Mouse (Mus musculus) retina, embryonic 14.5 days (tissue): ENCODE measurements at regions not wholly inside any gene's neighbourhood (a gene's known extent, or its start where the extent isn't known, plus 50 kb on each side); places are given as distances from the start of the nearest gene placed in this dataset.
"Not testable (repeated sequence)": the region's sequence is repeated elsewhere in the genome, so short reads cannot be mapped to it uniquely, and the experiment has no call there.

ENCODE experiments used
- DNase-seq: peaks from one replicate; pipeline ENCODE4 v3.0.0-alpha.2; 2015; ENCODE audit warnings: low spot score

DNA sequence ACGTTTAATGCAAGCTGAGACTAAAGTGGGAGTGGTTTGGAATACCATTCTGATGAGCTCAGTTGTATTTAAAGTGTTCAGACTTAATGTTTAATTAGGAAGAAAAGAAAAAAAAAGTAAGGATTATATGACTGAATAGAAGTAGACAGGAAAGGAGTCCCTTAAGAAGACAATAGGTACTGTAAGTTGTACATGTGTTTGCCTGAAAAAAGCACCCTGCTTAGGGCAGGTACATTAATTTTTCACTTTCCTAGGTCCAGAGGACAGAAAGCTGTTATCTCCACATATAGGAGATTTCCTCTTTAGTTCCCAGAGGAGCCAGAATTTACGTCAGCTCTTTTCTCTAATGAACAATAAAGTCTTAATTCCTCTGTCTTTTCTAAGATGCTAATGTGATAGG lies 58.5 kb downstream of the Olfr987 start:
- DNase-seq, result no peak

DNA sequence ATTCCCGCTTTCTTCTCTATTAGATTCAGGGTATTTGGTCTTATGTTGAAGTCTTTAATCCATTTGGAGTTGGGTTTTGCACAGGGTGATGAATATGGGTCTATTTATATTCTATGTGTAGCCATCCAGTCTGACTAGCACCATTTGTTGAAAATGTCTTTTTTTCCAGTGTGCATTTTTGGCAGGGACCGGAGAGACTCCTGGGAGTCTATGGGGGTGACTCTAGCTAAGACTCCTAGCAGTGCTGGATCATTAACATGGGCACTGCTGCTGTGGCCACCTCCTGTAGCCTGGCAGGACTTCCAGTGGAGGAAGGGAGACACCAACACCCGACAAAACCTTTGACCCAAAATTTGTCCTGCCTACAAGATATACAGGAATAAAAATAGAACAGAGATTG lies 61.0 kb downstream of the Olfr987 start:
- no peak for DNase-seq

DNA sequence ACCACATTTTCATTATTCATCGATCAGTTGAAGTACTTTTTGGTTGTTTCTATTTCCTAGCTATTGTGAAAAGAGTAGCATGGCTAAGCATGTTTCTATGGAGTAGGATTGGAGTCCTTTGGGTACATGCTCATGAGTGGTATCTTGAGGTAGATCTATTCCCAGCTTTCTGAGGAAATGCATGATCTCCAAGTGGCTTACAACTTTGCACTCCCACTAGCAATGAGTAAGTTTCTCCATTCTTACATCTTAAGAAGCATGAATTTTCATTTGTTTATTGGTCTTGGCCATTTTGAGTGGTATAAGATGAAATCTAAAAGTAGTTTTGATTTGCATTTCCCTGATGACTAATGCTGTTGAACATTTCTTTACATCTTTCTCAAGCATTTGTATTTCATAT lies 61.7 kb downstream of the Olfr987 start:
- DNase-seq, result no peak

DNA sequence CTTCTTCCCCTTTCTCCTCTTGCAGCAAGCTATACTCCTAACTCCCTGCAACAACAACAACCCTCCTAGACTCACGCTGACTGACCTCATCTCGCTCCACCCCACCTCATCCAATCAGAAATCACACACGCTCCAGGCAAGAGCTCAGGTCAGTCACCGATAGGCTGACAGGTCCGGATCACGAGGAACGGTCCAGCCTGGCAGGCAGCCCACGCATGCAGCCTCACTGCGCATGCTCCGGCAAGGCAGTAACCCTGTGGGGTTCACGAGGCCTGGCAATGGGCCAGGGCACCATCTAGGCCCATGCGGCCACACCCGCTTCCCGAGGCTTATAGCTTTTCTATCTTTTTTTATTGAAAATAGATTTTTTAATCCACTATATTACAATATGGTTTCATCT lies 69.8 kb upstream of the Lrrc55 start:
- DNase-seq, result not testable (repeated sequence)

DNA sequence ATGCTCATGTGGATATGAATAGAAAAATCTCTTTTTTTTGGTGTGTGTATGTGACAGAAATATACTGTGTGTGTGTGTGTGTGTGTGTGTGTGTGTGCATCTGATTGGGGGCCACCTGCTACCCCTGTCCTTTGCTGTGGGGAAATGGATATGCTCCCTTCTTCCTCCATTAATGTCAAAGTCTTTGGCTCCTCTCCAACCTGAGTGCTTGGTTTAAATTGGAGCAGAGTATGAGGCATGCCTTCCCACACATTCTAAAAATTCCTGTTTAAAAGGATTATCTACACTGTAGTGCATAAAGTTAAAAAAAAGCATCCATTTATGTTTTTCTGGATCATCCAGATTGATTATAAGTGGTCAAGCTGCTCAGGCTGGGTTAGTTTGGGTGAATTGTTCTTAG lies 68.7 kb upstream of the Lrrc55 start:
- no peak for DNase-seq

DNA sequence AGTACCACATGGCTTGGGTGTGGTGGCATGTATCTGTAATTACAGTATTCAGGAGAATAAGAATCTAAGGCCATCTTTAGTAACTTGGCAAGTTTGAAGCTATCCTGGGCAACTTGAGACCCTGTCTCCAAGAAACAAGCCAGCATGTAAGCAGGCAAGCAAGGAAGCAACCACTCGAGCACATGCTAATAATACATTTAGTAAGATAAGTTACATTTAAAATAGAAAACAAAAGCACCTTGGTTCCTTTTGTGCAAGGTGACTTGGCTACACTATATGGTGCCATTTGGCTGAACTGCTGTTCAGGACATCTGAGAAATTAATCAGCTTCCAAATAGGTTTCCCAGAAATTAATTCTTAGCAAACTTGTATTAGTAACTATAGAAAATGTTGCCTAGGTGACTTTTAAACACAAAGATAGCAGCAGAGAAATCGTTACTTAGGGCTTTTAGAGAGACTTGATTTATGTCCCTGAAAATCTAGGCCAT lies 68.1 kb upstream of the Lrrc55 start:
- DNase-seq, result no peak

DNA sequence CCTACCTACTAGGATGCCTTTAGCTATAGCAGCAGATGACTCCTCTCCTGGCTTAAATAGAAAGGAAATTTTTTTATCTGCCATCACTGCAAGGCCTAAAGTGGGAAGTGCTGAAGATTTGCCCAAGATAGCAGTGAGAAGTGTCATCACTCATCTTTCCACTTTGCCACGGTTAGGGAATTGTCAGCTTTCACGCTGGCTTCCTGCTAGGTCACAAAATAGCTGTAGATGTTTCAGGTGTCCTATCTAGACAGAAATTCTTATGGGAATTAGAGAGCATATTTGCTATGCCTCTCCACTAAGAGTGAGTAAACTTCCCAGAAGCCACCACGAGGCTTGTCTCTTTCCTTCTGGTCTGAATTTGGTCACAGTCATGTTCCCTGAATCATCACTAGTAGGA lies 60.4 kb upstream of the Lrrc55 start:
- no peak for DNase-seq

DNA sequence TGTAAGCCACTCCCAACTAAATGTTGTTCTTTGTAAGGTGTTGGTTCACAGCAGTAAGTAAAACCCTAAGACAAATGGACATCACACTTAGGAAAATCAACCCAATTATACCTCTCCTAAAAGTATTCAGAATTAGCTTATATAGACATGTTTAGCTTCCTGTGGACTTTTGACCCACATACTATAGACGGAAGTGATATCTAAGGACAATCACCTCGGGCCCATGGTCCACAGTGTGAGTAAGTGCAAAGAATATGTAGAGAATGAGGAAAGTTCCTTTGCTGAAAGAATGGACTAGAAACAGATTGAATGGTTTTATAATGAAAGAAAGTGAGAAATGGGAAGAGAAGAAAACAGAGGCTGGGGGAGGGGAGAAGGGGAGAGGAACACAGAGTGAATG lies 58.6 kb upstream of the Lrrc55 start:
- DNase-seq, result no peak

DNA sequence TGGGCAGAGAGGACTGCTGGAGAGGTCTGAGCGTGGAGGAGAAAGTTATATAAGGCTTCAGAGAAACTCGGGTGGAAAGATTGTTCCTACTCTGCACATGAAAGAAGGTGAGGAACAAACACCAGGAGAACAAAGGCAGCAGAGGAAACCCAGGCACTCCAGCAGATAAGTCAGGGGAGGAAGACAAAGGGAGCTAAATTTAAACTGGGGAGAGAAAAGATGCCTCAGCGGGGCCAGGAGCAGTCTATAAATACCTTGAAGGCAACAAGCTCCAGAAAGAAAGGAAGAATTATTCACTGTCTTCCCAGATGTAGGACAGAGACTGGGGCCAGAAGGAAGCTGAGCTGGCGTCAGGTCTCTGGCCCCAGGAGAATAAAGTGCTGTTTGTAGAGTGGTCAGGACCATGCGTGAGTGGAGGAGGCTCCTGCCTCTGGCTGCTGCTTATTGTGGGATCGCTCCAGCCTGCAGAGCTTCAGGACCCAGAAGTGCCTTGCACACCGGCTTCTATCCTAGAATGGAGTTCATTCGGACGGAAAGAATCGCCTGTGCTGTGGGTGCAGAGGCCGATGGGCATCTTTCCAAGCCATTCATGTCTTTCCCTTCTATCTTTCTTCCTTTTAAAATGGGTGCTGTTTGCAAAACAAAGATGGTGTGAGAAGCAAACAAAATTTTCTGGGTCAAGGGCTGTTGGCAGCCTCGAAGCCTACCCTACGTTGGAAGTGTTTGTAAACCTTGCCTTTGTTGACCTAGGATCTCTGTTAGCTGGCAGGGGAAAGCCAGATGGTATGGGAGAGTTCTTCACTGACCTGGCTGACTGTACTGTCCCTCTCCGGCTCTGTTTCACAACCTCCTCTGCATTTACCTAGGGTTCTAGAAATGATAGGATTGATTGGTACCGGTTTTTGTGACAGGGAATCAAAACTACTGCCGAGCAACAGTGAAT lies 55.6 kb upstream of the Lrrc55 start:
- DNase-seq, result peak; percentile 26

DNA sequence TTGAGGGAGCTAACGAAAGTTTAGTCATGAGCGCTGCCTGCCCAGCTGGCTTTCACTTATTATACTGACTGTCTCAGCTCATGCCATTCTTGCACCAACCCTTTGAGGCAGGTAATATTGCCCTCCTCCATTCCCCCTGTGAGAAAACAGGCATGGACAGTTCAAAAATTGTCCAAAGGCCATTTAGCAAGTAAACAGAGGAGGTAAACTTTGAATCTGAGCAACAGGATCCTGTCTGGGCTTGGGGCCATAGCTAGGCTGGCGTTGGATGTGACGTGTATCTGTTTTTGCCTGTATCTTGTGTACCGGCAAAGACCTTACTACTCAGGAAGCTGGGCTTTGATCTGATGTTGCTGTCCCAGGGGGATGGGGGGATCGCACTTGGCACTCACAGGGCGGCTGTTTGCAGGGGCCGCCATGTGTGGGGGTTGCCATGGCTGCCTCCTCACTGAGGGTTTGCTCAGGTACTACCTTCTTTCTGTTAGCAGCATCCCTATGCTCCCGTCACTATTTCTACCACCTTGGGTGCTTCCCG lies 53.1 kb upstream of the Lrrc55 start:
- DNase-seq, result no peak
